Mouse (Mus musculus): ENCODE measurements around the gene Gm17555. TPM values are rescaled to one million over a fixed set of nuclear protein-coding genes. Genes with fewer than 3 reads are reported as not detected.

The Gm17555 gene
- total RNA-seq, 2 experiments from 2014 or later = not detected

Other genes with a start within 250 kb of the Gm17555 start
- gene Fgf7, start 180.4 kb upstream of the Gm17555 start, total RNA-seq (2021) = 1 to 10 TPM; 2.0 to 3.0 TPM
- gene Fam227b, start 63.1 kb upstream of the Gm17555 start, total RNA-seq (2021) = not detected
- 1 to 10 TPM; 4.0 to 4.2 TPM for gene Dtwd1, start 63.0 kb upstream of the Gm17555 start, total RNA-seq (2021)

Data from gastrocnemius, postnatal 36 days (tissue).